Mouse (Mus musculus) left cerebral cortex, adult 2 months (tissue): ENCODE measurements at regions not wholly inside any gene's neighbourhood (a gene's known extent, or its start where the extent isn't known, plus 50 kb on each side); places are given as distances from the start of the nearest gene placed in this dataset.

Experiments used
- DNase-seq, 2 experiments: peaks; one replicate each; pipeline ENCODE4 v3.0.0; 2021 to 2022; ENCODE audit warnings: low spot score in 2 of 2, mixed read lengths in 1 of 2; ENCODE audit errors: extremely low spot score in 1 of 2
- H3K27ac ChIP-seq: fragments of 200-600 bp; 2 replicates; pipeline ENCODE4 v1.8.1; 2022
- H3K4me3 ChIP-seq: fragments of 200-600 bp; 2 replicates; pipeline ENCODE4 v1.8.1; 2022
- CTCF ChIP-seq: fragments of 200-600 bp; IDR thresholded peaks from 2 replicates; pipeline ENCODE4 v1.8.1; 2022; ENCODE audit warnings: antibody characterized with exemption, mild to moderate bottlenecking, moderate library complexity
- intact Hi-C: fragments of 180-260 bp; cut with DNase I; formaldehyde crosslinking; loops from one replicate; pipeline ENCODE4 v1.15.1; 2025

DNA sequence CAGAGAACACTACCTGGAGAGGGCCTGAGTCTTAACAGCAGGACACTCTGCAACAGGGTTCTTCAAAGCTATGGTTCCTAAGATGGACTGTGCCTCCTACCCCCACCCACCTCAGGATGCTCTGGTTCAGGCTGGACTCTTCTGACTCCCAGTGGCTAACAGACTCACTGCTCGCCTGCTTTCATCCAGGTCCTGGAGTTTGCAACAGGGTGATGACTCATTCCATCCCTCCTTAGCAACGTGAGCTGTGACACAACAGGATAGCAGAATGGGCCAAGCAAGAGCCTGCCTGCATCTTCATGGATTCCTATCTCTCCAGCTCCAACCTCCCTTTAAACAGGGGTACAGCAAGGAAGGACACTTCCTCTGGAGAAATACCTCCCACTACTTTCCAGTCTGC lies 135.4 kb upstream of the Irx3 start:
- intact Hi-C loops: no loop called here
- Histone ChIP-seq H3K27ac (no peak overlapping the region), H3K4me3 (no peak overlapping the region)
- no peak; the same call in 1 of the 2 replicates for TF ChIP-seq CTCF
- no peak for DNase-seq

DNA sequence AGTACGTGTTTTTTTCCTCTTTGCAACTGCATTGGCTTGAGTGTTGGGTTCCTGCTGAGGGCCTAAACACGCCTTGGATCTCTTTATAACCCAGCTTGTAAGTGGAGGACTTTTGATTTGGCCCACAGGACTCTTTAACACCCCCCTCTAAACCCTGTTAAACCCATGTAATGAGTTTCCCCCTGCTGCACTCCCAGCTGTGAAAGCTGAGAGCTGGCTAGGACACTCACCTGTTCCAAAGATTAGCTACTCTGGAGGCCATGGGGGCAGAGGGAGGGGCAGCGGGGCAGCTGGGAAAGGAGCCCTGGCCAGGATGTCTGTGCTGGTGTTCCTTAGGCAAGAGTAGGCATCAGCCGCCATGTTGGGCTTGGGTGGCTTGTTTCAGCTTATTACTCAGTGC lies 128.7 kb upstream of the Irx3 start:
- TF ChIP-seq CTCF: no peak
- intact Hi-C loops: no loop called here
- Histone ChIP-seq H3K4me3 (no peak overlapping the region), H3K27ac (no peak overlapping the region)
- DNase-seq: no peak

DNA sequence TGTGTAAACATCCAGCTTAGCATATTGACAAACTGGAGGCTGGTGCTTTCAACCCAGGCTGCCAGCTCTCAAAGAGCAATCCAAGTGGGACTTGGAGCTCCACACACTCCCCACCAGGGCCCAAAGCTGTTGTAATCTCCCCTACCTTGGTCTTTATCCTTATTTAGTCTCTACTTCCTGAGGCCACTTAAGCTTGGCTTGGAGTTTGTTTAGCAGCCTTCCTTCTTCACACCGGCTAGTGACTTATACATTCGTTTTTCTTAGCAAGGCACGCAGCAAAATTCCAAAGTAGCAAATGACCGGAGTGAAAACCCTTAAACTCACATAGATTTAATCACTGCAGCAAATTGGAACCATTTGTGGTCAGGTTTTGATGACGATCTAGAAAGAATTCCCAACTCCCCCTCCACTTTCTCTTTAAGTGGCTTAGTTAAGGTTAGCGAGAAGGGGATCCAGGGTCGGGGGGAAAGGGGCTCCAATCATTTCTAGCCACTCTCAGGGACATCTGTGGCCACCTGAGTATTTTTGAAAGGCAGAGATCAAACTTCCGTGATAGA lies 124.2 kb upstream of the Irx3 start:
- TF ChIP-seq CTCF: no peak
- no peak overlapping the region for H3K4me3 ChIP-seq
- intact Hi-C loops: no loop called here
- DNase-seq: no peak
- no peak overlapping the region for H3K27ac ChIP-seq

DNA sequence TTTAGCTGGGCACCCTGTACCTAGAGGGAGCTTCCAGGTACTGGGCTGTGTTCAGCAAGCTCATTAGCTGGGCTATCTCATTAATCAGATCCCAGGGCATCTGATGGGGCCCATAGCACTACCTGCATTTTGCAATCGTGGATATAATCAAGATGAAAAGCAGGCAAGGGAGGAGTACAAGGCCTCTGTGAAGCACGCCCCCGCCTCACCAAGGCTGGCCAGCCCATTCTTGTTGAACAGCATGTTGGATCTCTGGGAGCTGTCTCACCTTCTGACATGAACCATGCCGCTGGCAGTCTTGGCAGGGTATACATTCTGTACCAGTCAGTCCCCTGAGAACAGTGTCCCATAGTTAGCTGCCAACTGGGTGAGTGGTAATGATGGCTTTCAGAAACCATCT lies 122.3 kb upstream of the Irx3 start:
- DNase-seq: no peak
- intact Hi-C loops: no loop called here
- Histone ChIP-seq H3K4me3 (no peak overlapping the region), H3K27ac (no peak overlapping the region)
- TF ChIP-seq CTCF: no peak

DNA sequence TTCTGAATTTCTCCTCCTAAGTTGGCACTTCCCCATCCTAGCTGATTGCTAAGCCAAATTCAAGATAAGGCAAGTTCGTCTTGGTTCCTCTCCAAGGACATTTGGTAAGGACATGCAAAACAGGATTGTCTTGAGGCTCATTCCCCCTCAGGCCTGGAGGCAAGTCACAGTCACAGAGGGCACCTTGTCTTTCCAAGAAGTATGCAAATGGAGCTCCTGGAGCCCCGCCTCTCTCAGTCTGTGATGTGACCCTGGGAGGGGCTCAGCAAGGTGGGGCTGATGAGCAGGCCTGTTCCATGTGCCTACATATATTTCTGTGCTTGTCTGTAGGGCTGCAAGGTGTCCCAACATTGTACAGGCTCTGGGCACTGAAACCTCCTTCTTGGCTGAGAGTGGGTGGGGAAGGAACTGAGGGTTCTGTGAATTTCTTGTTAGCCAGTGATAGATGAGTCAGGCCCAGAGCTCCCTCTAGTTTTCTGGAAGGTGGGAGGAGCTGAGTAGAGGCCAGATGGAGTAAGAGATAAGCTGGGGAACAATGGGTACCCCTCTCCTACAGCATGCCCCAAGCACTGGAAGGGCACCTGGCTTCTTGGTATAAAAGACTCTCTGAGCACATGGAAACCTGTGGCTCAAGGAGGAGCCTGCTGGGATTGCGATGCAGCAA lies 120.5 kb upstream of the Irx3 start:
- no peak for DNase-seq

DNA sequence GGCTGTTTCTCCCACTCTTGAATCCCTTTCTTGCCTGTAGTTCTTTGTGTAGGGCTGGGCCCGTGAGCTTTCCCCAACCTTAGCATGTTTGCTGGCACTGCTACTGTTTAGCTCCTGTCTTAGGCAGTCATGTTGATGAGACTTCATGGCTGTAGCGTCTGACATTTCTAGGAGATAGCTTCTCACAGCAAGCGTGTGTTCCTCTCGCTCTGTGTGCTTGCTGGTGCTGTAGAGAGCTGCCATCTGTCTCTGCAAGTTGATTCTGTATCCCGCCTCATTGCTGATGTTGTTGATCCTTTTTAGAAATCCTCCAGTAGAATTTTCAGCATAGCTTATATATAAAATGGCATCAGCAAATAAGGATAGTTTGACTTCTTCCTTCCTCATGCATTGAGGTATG lies 116.0 kb upstream of the Irx3 start:
- DNase-seq: no peak
- TF ChIP-seq CTCF: no peak
- intact Hi-C loops: no loop called here
- H3K4me3 ChIP-seq: no peak overlapping the region
- H3K27ac ChIP-seq: no peak overlapping the region

More for the DNA sequence above, 120.5 kb upstream of the Irx3 start:
- no peak for TF ChIP-seq CTCF
- Histone ChIP-seq H3K4me3 (no peak overlapping the region), H3K27ac (no peak overlapping the region)
- intact Hi-C loops: no loop called here

DNA sequence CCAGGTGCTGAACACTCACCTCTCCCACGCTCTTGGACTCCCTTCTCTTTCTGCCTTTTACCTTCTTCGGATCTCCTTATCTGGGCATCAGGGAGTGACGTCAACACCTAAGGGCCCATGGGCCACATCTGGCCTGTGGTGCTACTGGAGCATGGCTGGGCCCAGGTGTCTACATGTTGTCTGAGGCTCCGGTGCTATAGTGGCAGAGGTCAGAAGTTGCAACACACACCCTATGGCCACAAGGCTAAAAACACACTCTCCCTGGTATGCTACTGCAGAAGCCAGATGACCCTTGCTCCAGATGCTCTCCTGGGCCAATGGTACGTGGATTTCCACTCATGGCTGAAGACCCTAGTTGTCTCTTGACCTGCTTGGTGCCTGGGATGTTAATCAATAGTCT lies 112.1 kb upstream of the Irx3 start:
- Histone ChIP-seq H3K4me3 (no peak overlapping the region), H3K27ac (no peak overlapping the region)
- no peak for TF ChIP-seq CTCF
- no peak for DNase-seq
- intact Hi-C loops: no loop called here

DNA sequence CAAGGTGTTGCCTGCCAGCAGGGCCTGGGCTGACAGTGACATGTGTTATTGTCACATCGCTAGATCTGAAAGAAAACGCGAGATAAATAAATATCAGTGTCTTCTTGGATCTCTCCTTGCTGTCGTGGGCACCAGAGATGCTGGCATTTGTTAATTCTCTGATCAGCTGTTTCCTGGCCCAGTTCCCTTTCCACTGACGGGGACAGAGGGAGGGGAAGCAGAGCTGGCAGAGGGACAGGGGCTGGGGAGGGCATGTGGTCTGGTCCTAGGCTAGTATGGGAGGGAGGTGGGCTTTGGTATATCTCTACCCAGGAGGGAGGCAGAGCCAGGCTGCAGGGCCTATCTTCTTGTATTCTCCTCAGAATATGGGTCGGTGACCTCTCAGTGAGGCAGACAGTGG lies 111.3 kb upstream of the Irx3 start:
- no peak overlapping the region for H3K27ac ChIP-seq
- no peak overlapping the region for H3K4me3 ChIP-seq
- intact Hi-C loops: no loop called here
- DNase-seq: no peak
- no peak for TF ChIP-seq CTCF

DNA sequence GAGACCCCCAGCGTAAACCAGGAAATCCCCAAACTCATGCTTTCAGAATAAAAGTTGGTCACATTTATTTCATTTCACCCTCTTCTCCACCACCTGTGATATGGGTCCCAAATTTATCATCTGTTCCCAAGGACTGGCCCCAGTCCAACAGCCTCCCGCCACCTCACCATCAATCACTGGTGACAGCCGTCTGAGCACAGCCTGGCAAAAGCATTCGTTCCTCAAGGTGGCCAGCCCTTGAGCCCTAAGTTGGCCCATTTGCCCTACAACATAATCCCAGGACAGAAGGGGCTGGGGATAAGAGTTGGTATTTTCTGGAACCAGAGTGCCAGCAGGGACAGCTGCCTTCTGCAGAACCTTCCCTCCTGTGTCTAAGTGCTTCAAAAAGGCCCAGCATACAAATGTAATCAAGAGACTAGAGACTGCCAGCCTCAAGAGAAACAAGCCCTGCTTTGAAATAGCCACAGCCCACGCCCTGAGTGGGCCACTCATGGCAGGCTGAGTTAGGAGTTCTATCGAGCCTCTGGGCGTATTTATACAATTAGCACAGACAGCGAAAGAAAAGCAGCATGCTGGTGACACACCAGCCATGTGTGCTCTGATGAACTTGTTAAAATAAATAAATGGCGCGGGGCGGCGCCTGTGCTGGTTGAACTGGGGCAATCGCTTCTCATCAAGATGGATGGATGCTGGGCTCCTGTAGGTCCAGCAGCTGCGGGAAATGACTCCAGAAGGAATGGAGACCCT lies 107.9 kb upstream of the Irx3 start:
- H3K27ac ChIP-seq: no peak overlapping the region
- DNase-seq: peak in 1 of 2 experiments; percentile 23
- no peak for TF ChIP-seq CTCF
- intact Hi-C loops: no loop called here
- H3K4me3 ChIP-seq: no peak overlapping the region

DNA sequence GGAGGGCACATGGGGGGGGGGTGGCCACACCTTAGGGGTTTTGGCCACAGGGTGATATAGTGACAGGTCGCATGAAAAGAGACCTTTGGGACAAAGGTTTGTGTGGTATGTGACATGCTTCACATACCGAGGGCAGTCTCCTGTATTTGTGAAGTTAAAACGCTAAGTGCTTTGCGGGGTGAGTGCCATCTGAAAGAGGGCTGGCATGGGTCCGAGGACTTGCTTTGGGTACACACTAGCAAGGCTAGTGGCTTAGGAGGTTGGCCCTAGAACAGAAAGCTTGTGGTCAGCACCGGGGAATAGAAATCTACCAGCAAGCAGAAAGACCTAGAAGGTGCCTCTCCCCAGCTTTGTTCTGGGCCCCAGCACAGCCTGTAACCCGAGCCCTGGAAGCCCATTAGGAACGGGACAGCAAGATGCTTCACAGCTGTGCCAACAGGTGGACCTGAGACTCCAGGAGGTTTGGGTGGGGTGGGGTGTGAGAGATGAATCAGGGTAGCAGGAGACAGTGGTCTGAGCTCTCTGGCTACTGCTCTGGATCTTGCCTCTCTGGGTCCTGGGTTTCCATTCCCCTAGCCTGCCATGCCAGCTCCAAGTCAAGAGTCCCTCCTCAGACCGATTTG lies 107.0 kb upstream of the Irx3 start:
- no peak for TF ChIP-seq CTCF
- intact Hi-C loops: no loop called here
- H3K4me3 ChIP-seq: no peak overlapping the region

DNA sequence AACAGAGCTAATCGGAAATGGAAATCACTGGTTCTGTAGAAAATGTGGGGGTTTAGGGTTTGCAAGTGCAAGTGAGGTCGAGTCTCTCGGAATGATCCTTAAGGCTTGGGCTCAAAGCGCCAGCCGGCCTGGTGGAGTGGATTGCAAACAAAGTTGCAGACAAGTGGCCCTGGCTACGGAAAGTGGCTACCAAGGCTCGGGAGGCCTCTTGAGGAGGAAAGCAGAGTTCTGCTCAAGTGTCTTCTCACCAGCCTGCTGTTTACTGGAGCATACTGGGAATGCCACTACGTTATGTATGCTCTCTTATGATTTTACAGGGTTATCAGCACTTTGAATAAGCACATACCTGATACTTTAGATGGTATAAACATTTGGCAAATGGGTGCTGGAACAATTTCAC lies 105.3 kb upstream of the Irx3 start:
- Histone ChIP-seq H3K4me3 (no peak overlapping the region), H3K27ac (no peak overlapping the region)
- intact Hi-C loops: no loop called here
- no peak for TF ChIP-seq CTCF
- no peak for DNase-seq

More for the DNA sequence above, 107.0 kb upstream of the Irx3 start:
- DNase-seq: no peak
- H3K27ac ChIP-seq: no peak overlapping the region

DNA sequence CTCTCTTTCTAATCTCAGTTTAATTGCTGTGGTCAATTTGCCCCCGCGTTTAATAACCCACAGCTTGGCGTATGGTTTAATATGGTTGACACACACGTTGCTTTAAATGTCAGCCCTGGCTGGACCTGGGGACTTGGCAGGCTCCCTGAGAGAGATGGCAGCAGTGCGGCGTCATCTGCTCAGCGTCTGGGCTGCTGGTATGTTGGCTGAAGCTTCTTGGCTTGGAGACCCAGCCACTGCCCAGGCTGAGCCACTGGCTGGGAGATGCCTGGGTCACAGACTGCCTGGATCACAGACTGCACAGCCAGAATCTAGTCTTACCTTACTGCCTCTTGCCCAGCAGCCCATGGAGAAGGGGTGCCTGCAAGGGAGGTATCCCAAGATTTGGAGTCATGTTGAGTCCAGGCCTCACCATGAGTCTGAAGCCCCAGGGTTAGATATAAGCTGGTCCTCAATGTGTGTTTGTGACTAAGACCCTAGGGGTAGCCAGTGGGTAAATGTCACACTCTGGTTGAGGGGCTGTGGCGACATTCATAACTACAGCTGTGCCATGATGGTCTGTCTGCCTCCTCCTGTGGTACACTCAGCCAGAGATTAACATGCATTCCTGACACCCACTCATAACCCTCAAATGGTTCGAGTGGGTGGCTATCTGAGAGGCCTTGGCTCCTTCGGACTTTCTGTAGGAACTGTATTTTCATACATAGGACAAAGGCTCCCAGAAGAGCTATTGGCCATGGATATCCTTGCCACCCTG lies 99.8 kb upstream of the Irx3 start:
- DNase-seq: no peak
- no peak overlapping the region for H3K27ac ChIP-seq
- no peak overlapping the region for H3K4me3 ChIP-seq
- no peak for TF ChIP-seq CTCF
- intact Hi-C loops: no loop called here
